Mouse (Mus musculus): ENCODE results near the gene Pafah2. TPM values are rescaled to one million over a fixed set of nuclear protein-coding genes. Genes with fewer than 3 reads are reported as not detected.

Gene Pafah2
- polyA plus RNA-seq, 1 experiment from 2014 or later = 12.0 TPM

- no peak overlapping the region for H3K27ac ChIP-seq
- WGBS = 24% methylated on average over 22 of the region's 22 CpGs
- 0 out of 2 replicates have a peak overlapping the region, but pooled peaks have one; percentile 1 for H3K9ac ChIP-seq
- H3K4me2 ChIP-seq = peak overlapping the region; percentile 37
- H3K4me1 ChIP-seq = peaks cover 32% of the 10 kb centered on the region
- no peaks in the 10 kb centered on the region for H3K9me3 ChIP-seq
- H3K4me3 ChIP-seq = no peak overlapping the region
- no peaks in the 10 kb centered on the region for H3K36me3 ChIP-seq
- no peak for ATAC-seq (ENCODE audit: insufficient number of reproducible peaks, insufficient read depth, low FRiP score, low TSS enrichment, low read depth)
- peaks cover 12% of the 10 kb centered on the region for H3K27me3 ChIP-seq
Measured at GRCm38 (mm10) chr4:134356591-134357460, 39.3 kb upstream of the Pafah2 start.

- peaks cover 12% of the 10 kb centered on the region for H3K27me3 ChIP-seq
- H3K4me1 ChIP-seq = peaks cover 32% of the 10 kb centered on the region
- H3K27ac ChIP-seq = no peak overlapping the region
- no peak for ATAC-seq (ENCODE audit: insufficient number of reproducible peaks, insufficient read depth, low FRiP score, low TSS enrichment, low read depth)
- H3K9ac ChIP-seq = no peak overlapping the region
- no peaks in the 10 kb centered on the region for H3K9me3 ChIP-seq
- H3K4me2 ChIP-seq = peak overlapping the region; percentile 37
- no peaks in the 10 kb centered on the region for H3K36me3 ChIP-seq
- no peak overlapping the region for H3K4me3 ChIP-seq
- 44% methylated on average over 17 of the region's 17 CpGs for WGBS
Measured at GRCm38 (mm10) chr4:134357461-134357771, 38.7 kb upstream of the Pafah2 start.

- no peak overlapping the region for H3K9ac ChIP-seq
- no peak for ATAC-seq (ENCODE audit: insufficient number of reproducible peaks, insufficient read depth, low FRiP score, low TSS enrichment, low read depth)
- WGBS = 85% methylated on average over 6 of the region's 6 CpGs
- H3K4me2 ChIP-seq = no peak overlapping the region
- H3K27me3 ChIP-seq = peaks cover 12% of the 10 kb centered on the region
- H3K9me3 ChIP-seq = no peaks in the 10 kb centered on the region
- no peaks in the 10 kb centered on the region for H3K36me3 ChIP-seq
- no peak overlapping the region for H3K4me3 ChIP-seq
- H3K4me1 ChIP-seq = peaks cover 39% of the 10 kb centered on the region
- H3K27ac ChIP-seq = no peak overlapping the region
Measured at GRCm38 (mm10) chr4:134359649-134360048, 36.5 kb upstream of the Pafah2 start.

GRCm38 (mm10) chr4:134361215-134361614, 34.9 kb upstream of the Pafah2 start:
- no peak for ATAC-seq (ENCODE audit: insufficient number of reproducible peaks, insufficient read depth, low FRiP score, low TSS enrichment, low read depth)
- Histone ChIP-seq H3K27ac (no peak overlapping the region), H3K9me3 (no peaks in the 10 kb centered on the region), H3K4me1 (peaks cover 46% of the 10 kb centered on the region), H3K4me3 (no peak overlapping the region), H3K36me3 (no peaks in the 10 kb centered on the region), H3K9ac (no peak overlapping the region), H3K27me3 (peaks cover 12% of the 10 kb centered on the region), H3K4me2 (no peak overlapping the region)
- WGBS = 33% methylated on average over 5 of the region's 5 CpGs

GRCm38 (mm10) chr4:134362124-134362523, 34.0 kb upstream of the Pafah2 start:
- Histone ChIP-seq H3K4me2 (no peak overlapping the region), H3K4me3 (no peak overlapping the region), H3K27ac (no peak overlapping the region), H3K27me3 (peaks cover 10% of the 10 kb centered on the region), H3K9ac (no peak overlapping the region), H3K36me3 (no peaks in the 10 kb centered on the region), H3K9me3 (no peaks in the 10 kb centered on the region), H3K4me1 (peaks cover 42% of the 10 kb centered on the region)
- no peak for ATAC-seq (ENCODE audit: insufficient number of reproducible peaks, insufficient read depth, low FRiP score, low TSS enrichment, low read depth)
- WGBS = 64% methylated on average over 9 of the region's 9 CpGs

- WGBS = 17% methylated on average over 9 of the region's 9 CpGs
- Histone ChIP-seq H3K36me3 (no peaks in the 10 kb centered on the region), H3K9ac (no peak overlapping the region; the same call in 1 of the 2 replicates), H3K27ac (no peak overlapping the region), H3K27me3 (peaks cover 5% of the 10 kb centered on the region), H3K4me2 (peak overlapping the region; percentile 45), H3K4me1 (peaks cover 37% of the 10 kb centered on the region), H3K9me3 (no peaks in the 10 kb centered on the region), H3K4me3 (0 out of 2 replicates have a peak overlapping the region, but pooled peaks have one; percentile 7)
- no peak for ATAC-seq (ENCODE audit: insufficient number of reproducible peaks, insufficient read depth, low FRiP score, low TSS enrichment, low read depth)
Measured at GRCm38 (mm10) chr4:134362586-134362985, 33.5 kb upstream of the Pafah2 start.

GRCm38 (mm10) chr4:134365280-134365679, 30.8 kb upstream of the Pafah2 start:
- peak; percentile 40 for ATAC-seq (ENCODE audit: insufficient number of reproducible peaks, insufficient read depth, low FRiP score, low TSS enrichment, low read depth)
- Histone ChIP-seq H3K27me3 (peaks cover 22% of the 10 kb centered on the region), H3K4me2 (no peak overlapping the region)

GRCm38 (mm10) chr4:134370649-134371221, 25.4 kb upstream of the Pafah2 start:
- H3K27me3 ChIP-seq = peaks cover 43% of the 10 kb centered on the region

More at GRCm38 (mm10) chr4:134365280-134365679, 30.8 kb upstream of the Pafah2 start:
- Histone ChIP-seq H3K36me3 (no peaks in the 10 kb centered on the region), H3K9me3 (no peaks in the 10 kb centered on the region), H3K27ac (peak overlapping the region; percentile 44; the same call in 1 of the 2 replicates), H3K4me3 (no peak overlapping the region), H3K4me1 (peaks cover 39% of the 10 kb centered on the region), H3K9ac (no peak overlapping the region)
- 23% methylated on average over 5 of the region's 5 CpGs for WGBS

GRCm38 (mm10) chr4:134371316-134371855, 24.7 kb upstream of the Pafah2 start:
- under 1% methylated on average over 17 of the region's 17 CpGs for WGBS
- Histone ChIP-seq H3K4me3 (peak overlapping the region; percentile 58), H3K4me1 (peaks cover 30% of the 10 kb centered on the region), H3K27me3 (peaks cover 43% of the 10 kb centered on the region), H3K9ac (peak overlapping the region; percentile 69), H3K4me2 (peak overlapping the region; percentile 93), H3K9me3 (no peaks in the 10 kb centered on the region), H3K27ac (no peak overlapping the region), H3K36me3 (no peaks in the 10 kb centered on the region)
- ATAC-seq (ENCODE audit: insufficient number of reproducible peaks, insufficient read depth, low FRiP score, low TSS enrichment, low read depth) = no peak

More at GRCm38 (mm10) chr4:134370649-134371221, 25.4 kb upstream of the Pafah2 start:
- Histone ChIP-seq H3K4me3 (peak overlapping the region; percentile 58), H3K9me3 (no peaks in the 10 kb centered on the region), H3K36me3 (no peaks in the 10 kb centered on the region), H3K27ac (no peak overlapping the region), H3K4me1 (peaks cover 36% of the 10 kb centered on the region), H3K4me2 (peak overlapping the region; percentile 93), H3K9ac (peak overlapping the region; percentile 69)
- no peak for ATAC-seq (ENCODE audit: insufficient number of reproducible peaks, insufficient read depth, low FRiP score, low TSS enrichment, low read depth)
- WGBS = 1% methylated on average over 18 of the region's 18 CpGs

GRCm38 (mm10) chr4:134372294-134372747, 23.8 kb upstream of the Pafah2 start:
- 0% methylated on average over 16 of the region's 16 CpGs for WGBS
- peaks cover 43% of the 10 kb centered on the region for H3K27me3 ChIP-seq
- no peak overlapping the region for H3K27ac ChIP-seq

GRCm38 (mm10) chr4:134373295-134373694, 22.8 kb upstream of the Pafah2 start:
- H3K9me3 ChIP-seq = no peaks in the 10 kb centered on the region
- H3K4me3 ChIP-seq = no peak overlapping the region
- peak overlapping the region; percentile 93; the same call in 1 of the 2 replicates for H3K4me2 ChIP-seq
- ATAC-seq (ENCODE audit: insufficient number of reproducible peaks, insufficient read depth, low FRiP score, low TSS enrichment, low read depth) = no peak
- H3K4me1 ChIP-seq = peaks cover 34% of the 10 kb centered on the region
- no peaks in the 10 kb centered on the region for H3K36me3 ChIP-seq
- no peak overlapping the region for H3K9ac ChIP-seq
- WGBS = 74% methylated on average over 8 of the region's 8 CpGs
- H3K27me3 ChIP-seq = peaks cover 38% of the 10 kb centered on the region
- H3K27ac ChIP-seq = no peak overlapping the region

More at GRCm38 (mm10) chr4:134372294-134372747, 23.8 kb upstream of the Pafah2 start:
- Histone ChIP-seq H3K4me3 (peak overlapping the region; percentile 58), H3K9me3 (no peaks in the 10 kb centered on the region), H3K4me1 (peaks cover 30% of the 10 kb centered on the region), H3K4me2 (peak overlapping the region; percentile 93), H3K36me3 (no peaks in the 10 kb centered on the region), H3K9ac (peak overlapping the region; percentile 69)
- peak; percentile 58; the same call in 1 of the 2 replicates for ATAC-seq (ENCODE audit: insufficient number of reproducible peaks, insufficient read depth, low FRiP score, low TSS enrichment, low read depth)

Measured in embryonic facial prominence, embryonic 13.5 days (tissue).